Mouse (Mus musculus): ENCODE data around the gene Fndc7. TPM values are rescaled to one million over a fixed set of nuclear protein-coding genes. Genes with fewer than 3 reads are reported as not detected.

The Fndc7 gene
- total RNA-seq (2021), result under 1 TPM in 1 of 2 experiments, not detected in 1; 0.11 TPM
- long read RNA-seq, experiment 1, result 0 reads
- long read RNA-seq, experiment 2, result 0 reads

- no peak for DNase-seq (ENCODE audit: low spot score in 2 of 2)
- intact Hi-C loops (cut with DNase I), result no loop called here
Measured at GRCm38 (mm10) chr3:108889908-108890307, at the start of gene Fndc7. Gene Fndc7, minus strand, starts transcription at chr3:108890008.

GRCm38 (mm10) chr3:108939573-108939972 is 49.8 kb upstream of the Fndc7 start, which contains the start of gene Henmt1:
Gene Henmt1, plus strand, starts transcription at chr3:108939873.
- no peak for DNase-seq (ENCODE audit: low spot score in 2 of 2)
- intact Hi-C loops (cut with DNase I), result no loop called here

- intact Hi-C loops (cut with DNase I), result no loop called here
- no peak for DNase-seq (ENCODE audit: low spot score in 2 of 2)
Measured at GRCm38 (mm10) chr3:108938691-108939090, 48.9 kb upstream of the Fndc7 start.

GRCm38 (mm10) chr3:108933557-108933956 is 43.7 kb upstream of the Fndc7 start:
- no peak for DNase-seq (ENCODE audit: low spot score in 2 of 2)
- intact Hi-C loops (cut with DNase I), result no loop called here

- DNase-seq (ENCODE audit: low spot score in 2 of 2), result no peak
- intact Hi-C loops (cut with DNase I), result no loop called here
Measured at GRCm38 (mm10) chr3:108926308-108926707, 36.5 kb upstream of the Fndc7 start.

- no peak for DNase-seq (ENCODE audit: low spot score in 2 of 2)
Measured at GRCm38 (mm10) chr3:108925677-108926076, 35.9 kb upstream of the Fndc7 start.

GRCm38 (mm10) chr3:108921822-108922221 is 32.0 kb upstream of the Fndc7 start:
- no peak for DNase-seq (ENCODE audit: low spot score in 2 of 2)
- intact Hi-C loops (cut with DNase I), result no loop called here

More at GRCm38 (mm10) chr3:108925677-108926076, 35.9 kb upstream of the Fndc7 start:
- intact Hi-C loops (cut with DNase I), result no loop called here

GRCm38 (mm10) chr3:108920442-108921070 is 30.7 kb upstream of the Fndc7 start:
- DNase-seq (ENCODE audit: low spot score in 2 of 2), result no peak
- intact Hi-C loops (cut with DNase I), result no loop called here

- intact Hi-C loops (cut with DNase I), result no loop called here
- no peak for DNase-seq (ENCODE audit: low spot score in 2 of 2)
Measured at GRCm38 (mm10) chr3:108918852-108919251, 29.0 kb upstream of the Fndc7 start.

GRCm38 (mm10) chr3:108917986-108918385 is 28.2 kb upstream of the Fndc7 start:
- intact Hi-C loops (cut with DNase I), result no loop called here
- no peak for DNase-seq (ENCODE audit: low spot score in 2 of 2)

- intact Hi-C loops (cut with DNase I), result no loop called here
- no peak for DNase-seq (ENCODE audit: low spot score in 2 of 2)
Measured at GRCm38 (mm10) chr3:108916857-108917256, 27.0 kb upstream of the Fndc7 start.

- no peak for DNase-seq (ENCODE audit: low spot score in 2 of 2)
- intact Hi-C loops (cut with DNase I), result no loop called here
Measured at GRCm38 (mm10) chr3:108915999-108916398, 26.2 kb upstream of the Fndc7 start.

GRCm38 (mm10) chr3:108911548-108912413 is 22.0 kb upstream of the Fndc7 start, which contains the start of gene Prpf38b:
Gene Prpf38b, minus strand, starts transcription at chr3:108911727.
- peak; percentile 96 to 97 for DNase-seq (ENCODE audit: low spot score in 2 of 2)
- intact Hi-C loops (cut with DNase I), result loop anchor here (5.0 kb wide), 2 partner anchors 69 to 116 kb away; partner anchors contain the start of genes Fam102b and Stxbp3

GRCm38 (mm10) chr3:108911081-108911547 is 21.3 kb upstream of the Fndc7 start:
- intact Hi-C loops (cut with DNase I), result loop anchor here (5.0 kb wide), 2 partner anchors 69 to 116 kb away; partner anchors contain the start of genes Fam102b and Stxbp3
- DNase-seq (ENCODE audit: low spot score in 2 of 2), result peak; percentile 61 to 76

- intact Hi-C loops (cut with DNase I), result loop anchor here (5.0 kb wide), 2 partner anchors 68 to 117 kb away; partner anchors contain the start of genes Fam102b and Stxbp3
- no peak for DNase-seq (ENCODE audit: low spot score in 2 of 2)
Measured at GRCm38 (mm10) chr3:108910303-108911080, 20.7 kb upstream of the Fndc7 start.

- DNase-seq (ENCODE audit: low spot score in 2 of 2), result no peak
- intact Hi-C loops (cut with DNase I), result no loop called here
Measured at GRCm38 (mm10) chr3:108902934-108903333, 13.1 kb upstream of the Fndc7 start.

- DNase-seq (ENCODE audit: low spot score in 2 of 2), result no peak
- intact Hi-C loops (cut with DNase I), result no loop called here
Measured at GRCm38 (mm10) chr3:108902038-108902437, 12.2 kb upstream of the Fndc7 start.

GRCm38 (mm10) chr3:108900681-108901080 is 10.9 kb upstream of the Fndc7 start:
- intact Hi-C loops (cut with DNase I), result no loop called here
- no peak for DNase-seq (ENCODE audit: low spot score in 2 of 2)

GRCm38 (mm10) chr3:108900147-108900546 is 10.3 kb upstream of the Fndc7 start:
- no peak for DNase-seq (ENCODE audit: low spot score in 2 of 2)
- intact Hi-C loops (cut with DNase I), result no loop called here

Data from left cerebral cortex, postnatal 14 days (tissue).